Mouse (Mus musculus): ENCODE data around the gene Ptprn. TPM values are rescaled to one million over a fixed set of nuclear protein-coding genes. Genes with fewer than 3 reads are reported as not detected.

Gene Ptprn
- 100 to 1,000 TPM; 238 to 251 TPM for total RNA-seq (2021)
- long read RNA-seq, transcript Ptprn-201 (23 exons, 3,554 nt) = major isoform, 29 of 179 reads
- long read RNA-seq, partial matches to known transcripts = 137 of 179 reads
- long read RNA-seq, other reads (novel, unspliced or antisense) = 13 of 179 reads

GRCm38 (mm10) chr1:75264091-75264880 is at the start of gene Ptprn:
Gene Ptprn, minus strand, starts transcription at chr1:75264502.
- peak; percentile 61 to 62 for DNase-seq (ENCODE audit: low spot score in 2 of 2)

GRCm38 (mm10) chr1:75311694-75312093 is 47.4 kb upstream of the Ptprn start:
- no peak for DNase-seq (ENCODE audit: low spot score in 2 of 2)

GRCm38 (mm10) chr1:75304662-75305061 is 40.4 kb upstream of the Ptprn start:
- DNase-seq (ENCODE audit: low spot score in 2 of 2) = no peak

- no peak for DNase-seq (ENCODE audit: low spot score in 2 of 2)
Observed at GRCm38 (mm10) chr1:75294294-75294693, 30.0 kb upstream of the Ptprn start.

GRCm38 (mm10) chr1:75293331-75293701 is 29.0 kb upstream of the Ptprn start:
- no peak for DNase-seq (ENCODE audit: low spot score in 2 of 2)

- DNase-seq (ENCODE audit: low spot score in 2 of 2) = no peak
Observed at GRCm38 (mm10) chr1:75292476-75293330, 28.4 kb upstream of the Ptprn start.

- DNase-seq (ENCODE audit: low spot score in 2 of 2) = no peak
Observed at GRCm38 (mm10) chr1:75291321-75291720, 27.0 kb upstream of the Ptprn start.

GRCm38 (mm10) chr1:75290582-75290981 is 26.3 kb upstream of the Ptprn start:
- peak; percentile 63 to 76 for DNase-seq (ENCODE audit: low spot score in 2 of 2)

GRCm38 (mm10) chr1:75289888-75290431 is 25.7 kb upstream of the Ptprn start:
- no peak for DNase-seq (ENCODE audit: low spot score in 2 of 2)

GRCm38 (mm10) chr1:75289376-75289775 is 25.1 kb upstream of the Ptprn start:
- DNase-seq (ENCODE audit: low spot score in 2 of 2) = peak; percentile 43 to 51

- no peak for DNase-seq (ENCODE audit: low spot score in 2 of 2)
Observed at GRCm38 (mm10) chr1:75284911-75285310, 20.6 kb upstream of the Ptprn start.

GRCm38 (mm10) chr1:75283017-75283416 is 18.7 kb upstream of the Ptprn start:
- DNase-seq (ENCODE audit: low spot score in 2 of 2) = peak in 1 of 2 experiments; percentile 47

- no peak for DNase-seq (ENCODE audit: low spot score in 2 of 2)
Observed at GRCm38 (mm10) chr1:75278228-75278627, 13.9 kb upstream of the Ptprn start, which contains the start of gene Resp18. Gene Resp18, minus strand, starts transcription at chr1:75278415.

GRCm38 (mm10) chr1:75277195-75278188 is 13.2 kb upstream of the Ptprn start:
- DNase-seq (ENCODE audit: low spot score in 2 of 2) = no peak

GRCm38 (mm10) chr1:75262969-75263951 is 1.0 kb downstream of the Ptprn start:
- DNase-seq (ENCODE audit: low spot score in 2 of 2) = peak; percentile 59 to 63

- no peak for DNase-seq (ENCODE audit: low spot score in 2 of 2)
Observed at GRCm38 (mm10) chr1:75261278-75261677, 3.0 kb downstream of the Ptprn start.

- no peak for DNase-seq (ENCODE audit: low spot score in 2 of 2)
Observed at GRCm38 (mm10) chr1:75255516-75256046, 8.7 kb downstream of the Ptprn start.

- peak in 1 of 2 experiments; percentile 34 for DNase-seq (ENCODE audit: low spot score in 2 of 2)
Observed at GRCm38 (mm10) chr1:75254625-75255013, 9.7 kb downstream of the Ptprn start.

Measured in layer of hippocampus, postnatal 10 days (tissue).